Mouse (Mus musculus) CH12.LX (cell line): ENCODE results near the gene Agk. TPM values are rescaled to one million over a fixed set of nuclear protein-coding genes. Genes with fewer than 3 reads are reported as not detected.
A peak's percentile ranks its signal among the peaks of the same experiment; 100 is the strongest.

Experiments used
- DNase-seq: peaks from one replicate; pipeline ENCODE4 v3.0.0-alpha.2; 2013; ENCODE audit errors: extremely low read depth
- H3K27ac ChIP-seq: 2 replicates; pipeline ENCODE4 v1.5.1; 2012; ENCODE audit warnings: low read depth, mild to moderate bottlenecking, control low read depth, moderate library complexity; ENCODE audit not compliant: insufficient read depth
- H3K27me3 ChIP-seq: replicated peaks from 2 replicates; pipeline ENCODE3; 2012; ENCODE audit warnings: inconsistent platforms
- H3K36me3 ChIP-seq, 2 experiments: replicated peaks in 1 of 2; 2 replicates each; pipeline versions ENCODE3 to v1.6.1; 2012; ENCODE audit warnings: inconsistent platforms in 1 of 2, low read length in 1 of 2, mild to moderate bottlenecking in 1 of 2, mixed read lengths in 1 of 2, moderate library complexity in 1 of 2; ENCODE audit not compliant: control insufficient read depth in 1 of 2, insufficient read depth in 1 of 2
- H3K4me1 ChIP-seq, 2 experiments: 2 replicates each; pipeline ENCODE4 v1.6.1; 2012; ENCODE audit warnings: inconsistent platforms in 1 of 2, moderate library complexity in 1 of 2; ENCODE audit not compliant: insufficient read depth in 2 of 2, control insufficient read depth in 1 of 2
- H3K4me2 ChIP-seq: 2 replicates; pipeline ENCODE4 v1.6.1; 2012; ENCODE audit warnings: low read depth, mild to moderate bottlenecking, control low read depth; ENCODE audit not compliant: poor library complexity, insufficient read depth, severe bottlenecking
- H3K4me3 ChIP-seq, 3 experiments: fragments of 150-350 bp in 1 of 3; sonication (generic) in 1 of 3; replicated peaks in 1 of 3; 2 replicates each; pipeline versions ENCODE3 to v1.5.1; 2011 to 2012; ENCODE audit warnings: low read depth in 2 of 3, low read length in 2 of 3, mild to moderate bottlenecking in 2 of 3, moderate library complexity in 2 of 3, control low read depth in 1 of 3, improper control_type of control experiment in 1 of 3, inconsistent platforms in 1 of 3, mixed read lengths in 1 of 3; ENCODE audit not compliant: poor library complexity in 1 of 3
- H3K79me2 ChIP-seq: replicated peaks from 2 replicates; pipeline ENCODE4 v1.6.1; 2012; ENCODE audit warnings: mild to moderate bottlenecking, moderate library complexity; ENCODE audit not compliant: control insufficient read depth, poor library complexity, insufficient read depth, severe bottlenecking; ENCODE audit errors: extremely low read depth
- H3K9ac ChIP-seq: 2 replicates; pipeline ENCODE4 v1.6.1; 2012; ENCODE audit warnings: low read depth, mild to moderate bottlenecking, control low read depth, moderate library complexity; ENCODE audit not compliant: insufficient read depth
- H3K9me3 ChIP-seq: replicated peaks from 2 replicates; pipeline ENCODE3; 2012; ENCODE audit warnings: low read length, inconsistent platforms, mixed read lengths
- CHD1 ChIP-seq: IDR thresholded peaks from 2 replicates; pipeline ENCODE4 v1.6.1; 2012; ENCODE audit warnings: low read depth, low read length, improper control_type of control experiment, inconsistent platforms
- CHD2 ChIP-seq: IDR thresholded peaks from 2 replicates; pipeline ENCODE4 v1.6.1; 2011; ENCODE audit warnings: low read length, improper control_type of control experiment
- CTCF ChIP-seq, 2 experiments: IDR thresholded peaks in 1 of 2; conservative IDR thresholded peaks in 1 of 2; 2 replicates each; pipeline ENCODE4 v1.5.1; 2011 to 2012; ENCODE audit warnings: low read depth in 2 of 2, low read length in 2 of 2, improper control_type of control experiment in 1 of 2, inconsistent platforms in 1 of 2, mild to moderate bottlenecking in 1 of 2, moderate library complexity in 1 of 2
- E2F4 ChIP-seq: IDR thresholded peaks from 2 replicates; pipeline ENCODE4 v1.6.1; 2011; ENCODE audit warnings: low read depth, low read length, improper control_type of control experiment; ENCODE audit not compliant: insufficient replicate concordance
- EP300 ChIP-seq: IDR thresholded peaks from 2 replicates; pipeline ENCODE4 v1.6.1; 2011; ENCODE audit warnings: low read length, improper control_type of control experiment
- ETS1 ChIP-seq: conservative IDR thresholded peaks from 2 replicates; pipeline ENCODE4 v1.6.1; 2012; ENCODE audit warnings: low read depth, mild to moderate bottlenecking, inconsistent platforms, low read length, improper control_type of control experiment, moderate library complexity
- HCFC1 ChIP-seq: IDR thresholded peaks from 2 replicates; pipeline ENCODE4 v1.6.1; 2012; ENCODE audit warnings: low read depth, mild to moderate bottlenecking, inconsistent platforms, low read length, improper control_type of control experiment
- KAT2A ChIP-seq: IDR thresholded peaks from 2 replicates; pipeline ENCODE4 v1.6.1; 2012; ENCODE audit warnings: low read length, improper control_type of control experiment, inconsistent platforms; ENCODE audit not compliant: insufficient replicate concordance
- MAFK ChIP-seq: IDR thresholded peaks from 2 replicates; pipeline ENCODE4 v1.6.1; 2011; ENCODE audit warnings: low read length, improper control_type of control experiment; ENCODE audit not compliant: insufficient replicate concordance
- MAX ChIP-seq: IDR thresholded peaks from 2 replicates; pipeline ENCODE4 v1.6.1; 2011; ENCODE audit warnings: low read length, improper control_type of control experiment
- MAZ ChIP-seq: IDR thresholded peaks from 2 replicates; pipeline ENCODE4 v1.6.1; 2012; ENCODE audit warnings: low read depth, mild to moderate bottlenecking, inconsistent platforms, low read length, improper control_type of control experiment, moderate library complexity
- MEF2A ChIP-seq: IDR thresholded peaks from 2 replicates; pipeline ENCODE4 v1.6.1; 2014; ENCODE audit warnings: low read depth, mild to moderate bottlenecking, inconsistent platforms, low read length, improper control_type of control experiment, borderline replicate concordance
- MYC ChIP-seq: IDR thresholded peaks from 2 replicates; pipeline ENCODE4 v1.6.1; 2011; ENCODE audit warnings: low read depth, mild to moderate bottlenecking, improper control_type of control experiment, low read length
- NELFE ChIP-seq: IDR thresholded peaks from 2 replicates; pipeline ENCODE4 v1.6.1; 2011; ENCODE audit warnings: low read depth, low read length, improper control_type of control experiment
- NRF1 ChIP-seq: IDR thresholded peaks from 2 replicates; pipeline ENCODE4 v1.6.1; 2014; ENCODE audit warnings: low read depth, mild to moderate bottlenecking, inconsistent platforms, low read length, improper control_type of control experiment, moderate library complexity
- POLR2AphosphoS2 ChIP-seq: IDR thresholded peaks from 2 replicates; pipeline ENCODE4 v1.6.1; 2011; ENCODE audit warnings: low read depth, low read length, improper control_type of control experiment
- RAD21 ChIP-seq: IDR thresholded peaks from 2 replicates; pipeline ENCODE4 v1.6.1; 2011; ENCODE audit warnings: low read depth, mild to moderate bottlenecking, low read length, improper control_type of control experiment, moderate library complexity
- SMC3 ChIP-seq: IDR thresholded peaks from 2 replicates; pipeline ENCODE4 v1.6.1; 2011; ENCODE audit warnings: low read depth, low read length, improper control_type of control experiment
- TBP ChIP-seq: conservative IDR thresholded peaks from 2 replicates; pipeline ENCODE4 v1.6.1; 2011; ENCODE audit warnings: low read depth, low read length, improper control_type of control experiment
- TCF12 ChIP-seq: IDR thresholded peaks from 2 replicates; pipeline ENCODE4 v1.6.1; 2014; ENCODE audit warnings: low read depth, mild to moderate bottlenecking, inconsistent platforms, low read length, improper control_type of control experiment
- USF2 ChIP-seq: conservative IDR thresholded peaks from 2 replicates; pipeline ENCODE4 v1.6.1; 2011; ENCODE audit warnings: low read depth, low read length, improper control_type of control experiment
- ZMIZ1 ChIP-seq: IDR thresholded peaks from 2 replicates; pipeline ENCODE4 v1.6.1; 2012; ENCODE audit warnings: low read depth, mild to moderate bottlenecking, inconsistent platforms, low read length, improper control_type of control experiment
- dilution Hi-C: fragments of 300-500 bp; cut with MboI; formaldehyde crosslinking; loops from 2 replicates; pipeline ENCODE4 v1.14.3; 2020; ENCODE audit warnings: low sequenced_read_pairs; ENCODE audit not compliant: extremely low pct_unique_long_range_greater_than_20kb, extremely low pct_ligation_motif_present
- in situ Hi-C: fragments of 300-500 bp; cut with MboI; formaldehyde crosslinking; loops from 3 replicates; pipeline ENCODE4 v1.14.3; 2019; ENCODE audit warnings: low sequenced_read_pairs, low pct_ligation_motif_present, low pct_unique_long_range_greater_than_20kb, mixed read lengths
- polyA plus RNA-seq: library from polyadenylated mRNA; unstranded; fragments of >175 nt; gene quantifications from 2 replicates; pipeline ENCODE4 v1.2.1, GENCODE M21; 2012; ENCODE audit warnings: low read depth; ENCODE audit not compliant: insufficient read length
- total RNA-seq, 2 experiments: library from RNA; depleted of rRNA; stranded (reverse); fragments of 300-350 nt in 1 of 2; fragments of >200 nt in 1 of 2; gene quantifications; 2 replicates each; pipeline ENCODE4 v1.2.3; 2012 to 2014

The Agk gene
- total and polyA plus RNA-seq, 3 experiments, result 22.1 to 42.5 (median 24.8) TPM

GRCm38 (mm10) chr6:40431356-40431755, 106.4 kb downstream of the Agk start:
- H3K27ac ChIP-seq, result no peak overlapping the region
- H3K4me2 ChIP-seq, result no peak overlapping the region
- peaks cover 28 to 60% of the 10 kb centered on the region in 2 experiments for H3K4me1 ChIP-seq
- H3K79me2 ChIP-seq, result no peaks in the 10 kb centered on the region
- TF ChIP-seq MAZ (no peak), ZMIZ1 (no peak), MYC (no peak), KAT2A (no peak), NRF1 (no peak), SMC3 (no peak), USF2 (no peak), POLR2AphosphoS2 (no peak), CTCF (conservative IDR thresholded peaks at IDR 0.05 in 1 of 2, IDR thresholded peaks at IDR 0.05 in 1 of 2; ENCODE audit: low read depth in 2 of 2, low read length in 2 of 2) (no peak), HCFC1 (no peak), RAD21 (no peak), CHD2 (no peak), MAX (no peak), E2F4 (no peak), NELFE (no peak), ETS1 (no peak), CHD1 (no peak), TBP (no peak), TCF12 (no peak)
- peaks cover 0 to 5% of the 10 kb centered on the region in 2 experiments for H3K36me3 ChIP-seq
- no peaks in the 10 kb centered on the region for H3K27me3 ChIP-seq
- H3K9ac ChIP-seq, result no peak overlapping the region
- in situ Hi-C loops, result no loop called here
- DNase-seq, result no peak
- H3K4me3 ChIP-seq, result no peak overlapping the region
- H3K9me3 ChIP-seq, result no peaks in the 10 kb centered on the region
- dilution Hi-C loops, result no loop called here

GRCm38 (mm10) chr6:40431812-40432211, 106.8 kb downstream of the Agk start:
- in situ Hi-C loops, result no loop called here
- Histone ChIP-seq H3K4me2 (no peak overlapping the region), H3K27me3 (no peaks in the 10 kb centered on the region), H3K4me1 (peaks cover 28 to 60% of the 10 kb centered on the region in 2 experiments), H3K4me3 (no peak overlapping the region), H3K9me3 (no peaks in the 10 kb centered on the region), H3K79me2 (no peaks in the 10 kb centered on the region), H3K36me3 (peaks cover 0 to 5% of the 10 kb centered on the region in 2 experiments)
- TF ChIP-seq ETS1, result peak; percentile 59
- 0 out of 2 replicates have a peak, but pooled peaks have one; percentile 2 for TF ChIP-seq MEF2A
- TF ChIP-seq EP300, result peak; percentile 62; the same call in 1 of the 2 replicates
- no peak for TF ChIP-seq MAFK
- TF ChIP-seq, all 38 proteins: peak for 3
- no peak for DNase-seq
- dilution Hi-C loops, result no loop called here
- Histone ChIP-seq H3K9ac (no peak overlapping the region), H3K27ac (no peak overlapping the region)
